In genomic region chr2:111649101-111649500, GRCm38 (mm10) we compare ENCODE assay signal across 32 mouse cellular contexts. TPM values are rescaled to one million over a fixed set of nuclear protein-coding genes. Genes with fewer than 3 reads are reported as not detected.
"Had no signal": no experiment of that assay in that cellular context is flagged by ENCODE, and none has a peak within 500 bp of the region (broad histone marks: within the 10 kb centered on the region; RNA-seq: fewer than 3 reads in every experiment).

TSS of gene Olfr1298 (minus strand) at chr2:111649201.

- H3K4me1 ChIP-seq: limb, embryonic 10.5 days; limb, embryonic 12.5 days; limb, embryonic 13.5 days; limb, embryonic 15.5 days; liver, embryonic 12.5 days; liver, embryonic 13.5 days; liver, embryonic 15.5 days; lung, embryonic 15.5 days; megakaryocyte, embryonic 14.5 days; midbrain, embryonic 10.5 days; midbrain, embryonic 12.5 days; midbrain, embryonic 13.5 days; midbrain, embryonic 15.5 days; neural tube, embryonic 12.5 days had no signal

- H3K9me3 ChIP-seq: limb, embryonic 10.5 days; limb, embryonic 12.5 days; limb, embryonic 13.5 days; limb, embryonic 15.5 days; liver, embryonic 12.5 days; liver, embryonic 13.5 days; liver, embryonic 15.5 days; lung, embryonic 15.5 days; megakaryocyte, embryonic 14.5 days; midbrain, embryonic 10.5 days; midbrain, embryonic 12.5 days; midbrain, embryonic 13.5 days; midbrain, embryonic 15.5 days; neural tube, embryonic 12.5 days had no signal

- H3K36me3 ChIP-seq: limb, embryonic 10.5 days; limb, embryonic 12.5 days; limb, embryonic 13.5 days; limb, embryonic 15.5 days; liver, embryonic 12.5 days; liver, embryonic 13.5 days; liver, embryonic 15.5 days; lung, embryonic 15.5 days; midbrain, embryonic 10.5 days; midbrain, embryonic 12.5 days; midbrain, embryonic 13.5 days; midbrain, embryonic 15.5 days; neural tube, embryonic 12.5 days had no signal

- ATAC-seq: liver, embryonic 12.5 days; liver, postnatal 0 days; lung, postnatal 0 days; midbrain, embryonic 13.5 days; midbrain, embryonic 15.5 days; midbrain, embryonic 16.5 days had no signal

- H3K27me3 ChIP-seq: limb, embryonic 12.5 days; limb, embryonic 13.5 days; limb, embryonic 15.5 days; liver, embryonic 12.5 days; liver, embryonic 13.5 days; liver, embryonic 15.5 days; lung, embryonic 15.5 days; megakaryocyte, embryonic 14.5 days; midbrain, embryonic 12.5 days; midbrain, embryonic 13.5 days; midbrain, embryonic 15.5 days; neural tube, embryonic 12.5 days had no signal

- H3K4me3 ChIP-seq: limb, embryonic 10.5 days; limb, embryonic 12.5 days; limb, embryonic 13.5 days; limb, embryonic 15.5 days; liver, embryonic 12.5 days; liver, embryonic 13.5 days; liver, embryonic 15.5 days; lung, embryonic 15.5 days; megakaryocyte, embryonic 14.5 days; midbrain, embryonic 10.5 days; midbrain, embryonic 12.5 days; midbrain, embryonic 13.5 days; midbrain, embryonic 15.5 days; myocyte; neural tube, embryonic 12.5 days had no signal

RNA-seq across cellular contexts. Expression of gene Olfr1298, which starts in this region (rescaled TPM):
- polyA plus RNA-seq: limb, embryonic 10.5 days; limb, embryonic 11.5 days; limb, embryonic 12.5 days; limb, embryonic 13.5 days; limb, embryonic 14.5 days; limb, embryonic 15.5 days; liver, adult 2 months; liver, embryonic 11.5 days; liver, embryonic 12.5 days; liver, embryonic 13.5 days; liver, embryonic 14.5 days; liver, embryonic 15.5 days; liver, embryonic 16.5 days; liver, postnatal 0 days; lung, adult 2 months; lung, embryonic 14.5 days; lung, embryonic 15.5 days; lung, embryonic 16.5 days; lung, postnatal 0 days; macrophage; midbrain, embryonic 10.5 days; midbrain, embryonic 11.5 days; midbrain, embryonic 12.5 days; midbrain, embryonic 13.5 days; midbrain, embryonic 14.5 days; midbrain, embryonic 15.5 days; midbrain, embryonic 16.5 days; midbrain, postnatal 0 days; myocyte; neural tube, embryonic 11.5 days; neural tube, embryonic 12.5 days had no signal
